Mouse (Mus musculus): ENCODE measurements around the gene Galnt12. TPM values are rescaled to one million over a fixed set of nuclear protein-coding genes. Genes with fewer than 3 reads are reported as not detected.

The Galnt12 gene
- polyA plus RNA-seq, 1 experiment from 2014 or later = 1.8 TPM

- Histone ChIP-seq H3K9me3 (replicated peaks; ENCODE audit: control insufficient read depth, low read length, poor library complexity, severe bottlenecking) (no peaks in the 10 kb centered on the region), H3K4me3 (ENCODE audit: low read depth, low read length) (no peak overlapping the region), H3K9ac (ENCODE audit: low read depth, low read length) (no peak overlapping the region), H3K4me1 (ENCODE audit: control insufficient read depth, insufficient read depth, low read length) (no peaks in the 10 kb centered on the region), H3K27me3 (ENCODE audit: control insufficient read depth, insufficient read depth, low read depth, low read length) (no peaks in the 10 kb centered on the region), H3K4me2 (ENCODE audit: low read length) (no peak overlapping the region), H3K36me3 (ENCODE audit: control insufficient read depth, insufficient read depth, low read length) (no peaks in the 10 kb centered on the region), H3K27ac (ENCODE audit: low read length) (no peak overlapping the region)
- 83% methylated on average over 7 of the region's 7 CpGs for WGBS
- ATAC-seq = no peak
These were observed 36.8 kb downstream of the Galnt12 start for GRCm38 (mm10) chr4:47128515-47128914.

DNA sequence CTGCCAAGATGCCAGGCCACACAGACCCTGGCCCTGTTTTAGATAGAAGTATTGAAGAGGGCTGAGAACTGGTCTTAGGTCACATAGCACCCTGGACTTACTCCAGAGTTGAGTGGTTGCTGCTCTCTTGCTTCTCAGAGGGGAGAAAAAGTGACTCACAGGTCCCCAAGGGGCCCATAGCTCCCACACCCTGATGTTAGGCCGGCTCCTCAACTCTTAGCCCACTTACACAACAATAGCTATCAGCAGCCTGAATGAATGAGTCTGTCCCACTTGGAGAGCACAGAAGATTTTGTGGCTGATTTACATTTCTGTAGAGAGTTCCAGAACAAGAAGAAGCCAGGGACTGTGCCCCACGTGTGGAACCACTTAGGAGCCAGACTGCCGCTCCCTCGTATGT, 37.9 kb downstream of the Galnt12 start:
- Histone ChIP-seq H3K27ac (ENCODE audit: low read length) (no peak overlapping the region), H3K9me3 (replicated peaks; ENCODE audit: control insufficient read depth, low read length, poor library complexity, severe bottlenecking) (no peaks in the 10 kb centered on the region), H3K27me3 (ENCODE audit: control insufficient read depth, insufficient read depth, low read depth, low read length) (no peaks in the 10 kb centered on the region), H3K4me3 (ENCODE audit: low read depth, low read length) (no peak overlapping the region), H3K36me3 (ENCODE audit: control insufficient read depth, insufficient read depth, low read length) (no peaks in the 10 kb centered on the region), H3K4me2 (ENCODE audit: low read length) (no peak overlapping the region), H3K4me1 (ENCODE audit: control insufficient read depth, insufficient read depth, low read length) (no peaks in the 10 kb centered on the region), H3K9ac (ENCODE audit: low read depth, low read length) (no peak overlapping the region)
- WGBS = 52% methylated on average over 4 of the region's 4 CpGs
- no peak for ATAC-seq

DNA sequence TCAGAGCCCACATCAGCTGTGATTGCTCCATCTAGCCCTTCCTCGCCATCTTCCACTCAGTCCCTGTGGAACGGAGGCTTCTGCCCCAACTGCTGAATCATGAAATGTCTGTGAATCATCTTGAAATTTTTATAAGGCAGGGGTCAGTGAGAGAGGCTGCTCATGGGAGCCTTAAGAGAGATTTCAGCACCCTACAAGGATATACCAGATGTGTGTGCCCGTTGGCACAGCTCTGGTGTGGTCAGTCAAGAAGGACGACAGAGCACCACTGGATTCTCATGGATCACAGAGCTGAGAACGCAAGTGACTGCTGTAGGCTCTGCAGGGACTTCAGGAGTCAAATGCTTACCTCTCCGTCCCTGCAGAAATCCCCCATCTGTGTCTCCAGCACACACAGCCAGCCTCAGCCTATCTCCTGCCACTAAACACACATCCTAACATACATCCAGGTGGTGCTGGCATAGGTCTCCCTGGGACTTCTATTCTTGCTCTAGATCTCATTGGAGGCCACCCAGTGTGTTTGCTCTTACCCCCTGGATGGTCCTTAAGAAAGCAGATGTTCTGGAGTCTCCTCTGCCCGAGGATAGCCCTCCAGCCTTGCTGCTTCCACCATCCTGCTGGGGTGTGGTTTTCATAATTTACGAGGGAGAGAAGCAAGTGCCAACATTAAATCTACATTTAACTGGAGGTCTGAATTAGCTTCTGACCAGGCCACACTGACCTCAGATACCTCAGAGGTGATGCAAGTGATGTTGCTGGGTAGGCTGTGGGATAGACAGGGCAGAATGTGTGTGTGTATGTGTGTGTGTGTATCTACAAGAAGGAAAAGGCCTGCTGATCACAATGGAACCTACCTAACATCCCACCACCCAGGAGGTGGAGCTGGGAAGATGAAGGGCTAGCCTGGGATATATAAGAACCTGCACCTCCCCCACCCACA, 38.7 kb downstream of the Galnt12 start:
- Histone ChIP-seq H3K36me3 (ENCODE audit: control insufficient read depth, insufficient read depth, low read length) (no peaks in the 10 kb centered on the region), H3K4me3 (ENCODE audit: low read depth, low read length) (no peak overlapping the region), H3K4me2 (ENCODE audit: low read length) (no peak overlapping the region), H3K9me3 (replicated peaks; ENCODE audit: control insufficient read depth, low read length, poor library complexity, severe bottlenecking) (no peaks in the 10 kb centered on the region), H3K27me3 (ENCODE audit: control insufficient read depth, insufficient read depth, low read depth, low read length) (no peaks in the 10 kb centered on the region), H3K9ac (ENCODE audit: low read depth, low read length) (no peak overlapping the region), H3K27ac (ENCODE audit: low read length) (no peak overlapping the region), H3K4me1 (ENCODE audit: control insufficient read depth, insufficient read depth, low read length) (no peaks in the 10 kb centered on the region)
- ATAC-seq = no peak
- 83% methylated on average over 8 of the region's 8 CpGs for WGBS

DNA sequence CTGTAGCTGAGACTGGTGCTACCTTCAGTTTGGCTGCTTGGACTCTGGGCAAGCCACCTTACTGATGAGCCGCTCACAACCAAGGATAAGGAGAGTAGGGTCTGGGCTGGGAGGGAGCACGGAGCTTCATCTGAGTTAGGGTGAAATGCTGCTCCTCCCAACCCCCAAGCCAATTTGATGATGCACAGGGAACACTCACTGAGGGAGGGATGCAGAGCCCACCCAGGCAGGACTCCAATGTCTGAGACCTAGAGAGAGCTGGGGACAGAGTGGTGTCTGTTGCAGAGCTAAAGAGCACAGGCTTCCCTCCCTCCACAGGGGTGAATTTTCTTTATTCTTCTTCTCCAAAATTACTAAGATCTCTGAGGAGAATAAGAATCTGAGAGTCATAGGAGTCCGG, 40.2 kb downstream of the Galnt12 start:
- 94% methylated on average over 3 of the region's 3 CpGs for WGBS
- no peak overlapping the region for H3K4me2 ChIP-seq (ENCODE audit: low read length)
- no peaks in the 10 kb centered on the region for H3K4me1 ChIP-seq (ENCODE audit: control insufficient read depth, insufficient read depth, low read length)
- H3K9ac ChIP-seq (ENCODE audit: low read depth, low read length) = no peak overlapping the region
- no peak overlapping the region for H3K27ac ChIP-seq (ENCODE audit: low read length)
- no peak overlapping the region for H3K4me3 ChIP-seq (ENCODE audit: low read depth, low read length)
- no peaks in the 10 kb centered on the region for H3K9me3 ChIP-seq (replicated peaks; ENCODE audit: control insufficient read depth, low read length, poor library complexity, severe bottlenecking)
- ATAC-seq = no peak
- no peaks in the 10 kb centered on the region for H3K27me3 ChIP-seq (ENCODE audit: control insufficient read depth, insufficient read depth, low read depth, low read length)
- no peaks in the 10 kb centered on the region for H3K36me3 ChIP-seq (ENCODE audit: control insufficient read depth, insufficient read depth, low read length)

GRCm38 (mm10) chr4:47132413-47132812, 40.7 kb downstream of the Galnt12 start:
- WGBS = 69% methylated on average over 3 of the region's 3 CpGs
- H3K4me2 ChIP-seq (ENCODE audit: low read length) = no peak overlapping the region
- no peaks in the 10 kb centered on the region for H3K27me3 ChIP-seq (ENCODE audit: control insufficient read depth, insufficient read depth, low read depth, low read length)
- no peaks in the 10 kb centered on the region for H3K4me1 ChIP-seq (ENCODE audit: control insufficient read depth, insufficient read depth, low read length)
- H3K9ac ChIP-seq (ENCODE audit: low read depth, low read length) = no peak overlapping the region
- no peak overlapping the region for H3K27ac ChIP-seq (ENCODE audit: low read length)
- H3K9me3 ChIP-seq (replicated peaks; ENCODE audit: control insufficient read depth, low read length, poor library complexity, severe bottlenecking) = no peaks in the 10 kb centered on the region
- H3K36me3 ChIP-seq (ENCODE audit: control insufficient read depth, insufficient read depth, low read length) = no peaks in the 10 kb centered on the region
- H3K4me3 ChIP-seq (ENCODE audit: low read depth, low read length) = no peak overlapping the region
- no peak for ATAC-seq

GRCm38 (mm10) chr4:47136699-47137101, 45.0 kb downstream of the Galnt12 start:
- Histone ChIP-seq H3K36me3 (ENCODE audit: control insufficient read depth, insufficient read depth, low read length) (no peaks in the 10 kb centered on the region), H3K4me3 (ENCODE audit: low read depth, low read length) (no peak overlapping the region), H3K9me3 (replicated peaks; ENCODE audit: control insufficient read depth, low read length, poor library complexity, severe bottlenecking) (no peaks in the 10 kb centered on the region), H3K4me1 (ENCODE audit: control insufficient read depth, insufficient read depth, low read length) (peaks cover 2% of the 10 kb centered on the region; the same call in 1 of the 2 replicates), H3K27ac (ENCODE audit: low read length) (no peak overlapping the region), H3K4me2 (ENCODE audit: low read length) (no peak overlapping the region), H3K27me3 (ENCODE audit: control insufficient read depth, insufficient read depth, low read depth, low read length) (no peaks in the 10 kb centered on the region), H3K9ac (ENCODE audit: low read depth, low read length) (no peak overlapping the region)
- no peak for ATAC-seq
- 89% methylated on average over 8 of the region's 8 CpGs for WGBS

DNA sequence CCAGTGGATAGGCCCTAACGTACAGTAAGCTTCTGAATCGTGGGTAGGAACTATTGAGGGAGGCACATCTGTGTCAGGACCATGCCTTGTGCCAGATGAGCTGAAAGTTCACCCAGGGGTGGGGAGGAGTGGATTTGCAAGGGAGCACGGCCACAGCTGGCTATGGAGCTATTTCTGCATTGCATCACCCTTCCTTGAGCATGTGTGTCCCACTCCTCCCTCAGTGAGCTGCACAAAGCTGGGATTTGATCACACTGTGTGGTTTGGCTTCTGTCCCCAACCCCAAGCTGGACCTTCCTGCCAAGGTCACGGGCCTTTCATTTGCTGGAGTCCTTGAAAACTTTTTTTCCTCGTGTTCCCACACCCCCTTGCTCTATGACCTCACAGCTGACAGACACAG, 45.8 kb downstream of the Galnt12 start:
- no peak overlapping the region for H3K27ac ChIP-seq (ENCODE audit: low read length)
- whole genome bisulfite sequencing = 80% methylated on average over 5 of the region's 5 CpGs
- H3K4me3 ChIP-seq (ENCODE audit: low read depth, low read length) = no peak overlapping the region
- H3K36me3 ChIP-seq (ENCODE audit: control insufficient read depth, insufficient read depth, low read length) = no peaks in the 10 kb centered on the region
- no peak for ATAC-seq
- no peaks in the 10 kb centered on the region for H3K27me3 ChIP-seq (ENCODE audit: control insufficient read depth, insufficient read depth, low read depth, low read length)
- no peak overlapping the region for H3K9ac ChIP-seq (ENCODE audit: low read depth, low read length)
- peaks cover 4% of the 10 kb centered on the region; the same call in 1 of the 2 replicates for H3K4me1 ChIP-seq (ENCODE audit: control insufficient read depth, insufficient read depth, low read length)
- no peaks in the 10 kb centered on the region for H3K9me3 ChIP-seq (replicated peaks; ENCODE audit: control insufficient read depth, low read length, poor library complexity, severe bottlenecking)
- H3K4me2 ChIP-seq (ENCODE audit: low read length) = no peak overlapping the region

DNA sequence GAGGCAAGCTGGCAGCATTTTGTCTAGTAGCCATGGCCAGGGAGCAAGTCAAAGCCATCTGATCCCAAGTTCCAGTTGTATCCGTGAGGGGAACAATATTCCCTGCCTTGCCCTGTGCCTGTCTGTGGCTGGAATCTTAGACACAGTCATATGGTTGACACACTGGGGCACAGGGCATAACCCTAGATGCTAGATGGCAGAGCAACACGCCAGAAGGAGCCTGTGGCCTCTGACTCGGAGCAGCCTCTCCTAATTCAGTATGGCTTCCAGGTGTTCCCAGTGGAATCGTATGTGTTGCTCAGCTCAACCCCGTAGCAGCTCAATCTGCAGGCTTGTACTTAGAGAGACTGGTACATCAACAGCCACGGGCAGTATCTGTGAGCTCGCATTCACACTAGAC, 46.7 kb downstream of the Galnt12 start:
- Histone ChIP-seq H3K4me2 (ENCODE audit: low read length) (no peak overlapping the region), H3K27ac (ENCODE audit: low read length) (no peak overlapping the region), H3K4me1 (ENCODE audit: control insufficient read depth, insufficient read depth, low read length) (peaks cover 4% of the 10 kb centered on the region; the same call in 1 of the 2 replicates), H3K9ac (ENCODE audit: low read depth, low read length) (no peak overlapping the region), H3K4me3 (ENCODE audit: low read depth, low read length) (no peak overlapping the region), H3K9me3 (replicated peaks; ENCODE audit: control insufficient read depth, low read length, poor library complexity, severe bottlenecking) (no peaks in the 10 kb centered on the region), H3K36me3 (ENCODE audit: control insufficient read depth, insufficient read depth, low read length) (no peaks in the 10 kb centered on the region), H3K27me3 (ENCODE audit: control insufficient read depth, insufficient read depth, low read depth, low read length) (no peaks in the 10 kb centered on the region)
- ATAC-seq = no peak
- WGBS = 83% methylated on average over 7 of the region's 7 CpGs

DNA sequence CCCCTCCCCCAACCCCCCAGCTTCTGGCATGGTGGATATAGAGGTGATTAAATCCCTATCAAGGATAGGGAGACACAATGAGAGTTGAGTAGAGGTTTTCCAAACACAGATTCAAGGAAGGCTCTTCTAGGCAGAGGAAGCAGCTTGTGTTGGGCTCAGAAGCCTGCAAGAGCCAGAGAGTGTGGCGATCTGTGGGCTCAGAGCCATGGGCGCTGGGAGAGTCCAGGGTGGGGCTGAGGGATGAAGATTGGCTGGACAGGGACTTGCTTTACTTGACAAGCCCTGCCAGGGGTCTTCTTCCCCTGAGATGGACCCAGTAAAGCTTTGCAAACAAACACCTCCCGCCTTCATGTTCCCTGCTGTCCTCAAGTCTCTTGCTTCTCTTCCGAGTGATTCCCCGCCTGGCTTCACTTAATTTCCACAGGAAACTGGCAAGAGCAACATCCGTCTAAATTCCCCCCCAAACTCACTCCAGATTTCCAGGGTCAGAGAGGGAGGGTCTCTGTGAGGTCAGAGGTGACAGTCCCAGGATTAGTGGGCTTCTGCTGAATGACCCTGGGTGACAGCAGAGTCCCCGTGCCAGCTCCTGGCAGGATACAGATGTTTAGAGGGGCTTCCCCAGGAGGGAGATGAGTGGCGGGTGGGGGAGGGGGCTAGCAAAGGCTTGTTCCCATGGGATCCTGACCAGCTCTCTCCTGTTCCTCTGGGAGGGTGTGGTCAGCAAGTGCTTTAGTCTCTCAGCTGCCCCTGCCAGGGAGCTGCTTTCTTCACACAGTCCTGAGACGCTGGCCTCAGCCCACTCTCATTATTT, 47.5 kb downstream of the Galnt12 start:
- no peak overlapping the region for H3K9ac ChIP-seq (ENCODE audit: low read depth, low read length)
- H3K27me3 ChIP-seq (ENCODE audit: control insufficient read depth, insufficient read depth, low read depth, low read length) = no peaks in the 10 kb centered on the region
- no peak overlapping the region for H3K27ac ChIP-seq (ENCODE audit: low read length)
- H3K36me3 ChIP-seq (ENCODE audit: control insufficient read depth, insufficient read depth, low read length) = no peaks in the 10 kb centered on the region
- WGBS = 34% methylated on average over 9 of the region's 9 CpGs
- no peak overlapping the region for H3K4me3 ChIP-seq (ENCODE audit: low read depth, low read length)
- no peak for ATAC-seq
- no peak overlapping the region for H3K4me2 ChIP-seq (ENCODE audit: low read length)
- H3K4me1 ChIP-seq (ENCODE audit: control insufficient read depth, insufficient read depth, low read length) = peaks cover 4% of the 10 kb centered on the region; the same call in 1 of the 2 replicates
- no peaks in the 10 kb centered on the region for H3K9me3 ChIP-seq (replicated peaks; ENCODE audit: control insufficient read depth, low read length, poor library complexity, severe bottlenecking)

Measured in midbrain, embryonic 16.5 days (tissue).